Mouse (Mus musculus) hindbrain, postnatal 0 days (tissue): ENCODE data around the gene Spag4. TPM values are rescaled to one million over a fixed set of nuclear protein-coding genes. Genes with fewer than 3 reads are reported as not detected.

Source experiments
- ATAC-seq: fragments of 200-750 bp; cut with Nextera tagmentation; 2 replicates; pipeline ENCODE4 v1.8.0; 2017; ENCODE audit warnings: mild to moderate bottlenecking, moderate TSS enrichment, moderate library complexity
- DNase-seq: peaks from one replicate; pipeline ENCODE4 v3.0.0-alpha.2; 2015; ENCODE audit warnings: low spot score
- H3K27ac ChIP-seq: fragments of 300-500 bp; sonication (generic); 2 replicates; pipeline ENCODE4 v1.5.1; 2014; ENCODE audit warnings: mild to moderate bottlenecking
- H3K27me3 ChIP-seq: fragments of 300-500 bp; sonication (generic); 2 replicates; pipeline ENCODE4 v1.6.1; 2014; ENCODE audit warnings: low read length, mixed read lengths; ENCODE audit not compliant: insufficient read depth
- H3K36me3 ChIP-seq: fragments of 300-500 bp; sonication (generic); 2 replicates; pipeline ENCODE4 v1.6.1; 2014; ENCODE audit warnings: low read length, mixed read lengths; ENCODE audit not compliant: insufficient read depth
- H3K4me1 ChIP-seq: fragments of 300-500 bp; sonication (generic); 2 replicates; pipeline ENCODE4 v1.6.1; 2014; ENCODE audit warnings: antibody characterized with exemption, low read length, mixed read lengths; ENCODE audit not compliant: insufficient read depth
- H3K4me2 ChIP-seq: fragments of 300-500 bp; sonication (generic); 2 replicates; pipeline ENCODE4 v1.6.1; 2014; ENCODE audit warnings: low read depth, mild to moderate bottlenecking, low read length, moderate library complexity, mixed read lengths
- H3K4me3 ChIP-seq: fragments of 300-500 bp; sonication (generic); 2 replicates; pipeline ENCODE4 v1.5.1; 2014; ENCODE audit warnings: low read length
- H3K9ac ChIP-seq: fragments of 300-500 bp; sonication (generic); replicated peaks from 2 replicates; pipeline ENCODE4 v1.6.1; 2014; ENCODE audit warnings: mild to moderate bottlenecking, low read length, moderate library complexity, mixed read lengths
- H3K9me3 ChIP-seq: fragments of 300-500 bp; sonication (generic); 2 replicates; pipeline ENCODE4 v1.6.1; 2016; ENCODE audit warnings: low read length, mixed read lengths
- CTCF ChIP-seq: IDR thresholded peaks from 2 replicates; pipeline ENCODE4 v1.5.1; 2016; ENCODE audit warnings: antibody characterized with exemption, control low read depth, low read depth
- WGBS: fragments of 180-500 bp; shearing (Covaris S2); extraction: QIAGEN DNeasy Blood & Tissue Kit; methylation state at CpG from one replicate; pipeline ENCODE4 v1.1.7; 2014; 5-methylcytosine and 5-hydroxymethylcytosine counted together
- polyA plus RNA-seq: library from polyadenylated mRNA; unstranded; fragments of >200 nt; fragmentation: Nextera tagmentation; extraction: Ambion mirVana; gene quantifications from 2 replicates; pipeline ENCODE4 v1.2.1, GENCODE M21; 2015
- total RNA-seq: library from RNA; depleted of rRNA; stranded (reverse); fragments of >200 nt; gene quantifications from 2 replicates; pipeline ENCODE4 v1.2.3, GENCODE M21; 2014; rRNA removed

Spag4 gene
- 7.9 and 18.5 TPM in 2 replicates for total RNA-seq
- 8.3 and 8.7 TPM in 2 replicates for polyA plus RNA-seq

GRCm38 (mm10) chr2:156065099-156066041 is at the start of gene Spag4:
TSS of gene Spag4 (plus strand) at chr2:156065175.
- Histone ChIP-seq H3K9me3 (no peaks in the 10 kb centered on the region), H3K36me3 (peaks cover 19% of the 10 kb centered on the region; the same call in 1 of the 2 replicates), H3K4me2 (peak within 1 kb of the TSS; percentile 81), H3K4me1 (peaks cover 10% of the 10 kb centered on the region; the same call in 1 of the 2 replicates), H3K27me3 (no peaks in the 10 kb centered on the region), H3K9ac (peak within 1 kb of the TSS; percentile 66), H3K4me3 (peak within 1 kb of the TSS; percentile 61), H3K27ac (peak within 1 kb of the TSS; percentile 78)
- ATAC-seq (peak; percentile 83), DNase-seq (peak; percentile 80)
- TF ChIP-seq CTCF, result no peak
- WGBS, result under 1% methylated on average over 61 of the region's 81 CpGs

- no peak for TF ChIP-seq CTCF
- no peak for ATAC-seq
- Histone ChIP-seq H3K36me3 (peaks cover 57% of the 10 kb centered on the region), H3K9ac (no peak overlapping the region), H3K9me3 (no peaks in the 10 kb centered on the region), H3K4me3 (no peak overlapping the region), H3K4me2 (no peak overlapping the region), H3K4me1 (no peaks in the 10 kb centered on the region), H3K27me3 (no peaks in the 10 kb centered on the region), H3K27ac (no peak overlapping the region)
- no peak for DNase-seq
- WGBS, result 92% methylated on average over 3 of the region's 3 CpGs
These were observed 46.9 kb upstream of the Spag4 start for GRCm38 (mm10) chr2:156018106-156018505.

- H3K4me3 ChIP-seq, result no peak overlapping the region
- no peak overlapping the region for H3K9ac ChIP-seq
- no peak overlapping the region for H3K27ac ChIP-seq
- TF ChIP-seq CTCF, result no peak
- no peak for DNase-seq
- 93% methylated on average over 8 of the region's 8 CpGs for WGBS
- H3K27me3 ChIP-seq, result no peaks in the 10 kb centered on the region
- H3K36me3 ChIP-seq, result peaks cover 31% of the 10 kb centered on the region; the same call in 1 of the 2 replicates
- H3K9me3 ChIP-seq, result no peaks in the 10 kb centered on the region
- no peak for ATAC-seq
- no peak overlapping the region for H3K4me2 ChIP-seq
- H3K4me1 ChIP-seq, result no peaks in the 10 kb centered on the region
These were observed 43.8 kb upstream of the Spag4 start for GRCm38 (mm10) chr2:156021219-156021618.

GRCm38 (mm10) chr2:156021765-156022164 is 43.2 kb upstream of the Spag4 start:
- ATAC-seq (no peak), DNase-seq (no peak)
- H3K4me2 ChIP-seq, result no peak overlapping the region
- no peaks in the 10 kb centered on the region for H3K27me3 ChIP-seq
- H3K36me3 ChIP-seq, result peaks cover 26% of the 10 kb centered on the region; the same call in 1 of the 2 replicates
- no peak overlapping the region for H3K27ac ChIP-seq
- no peak overlapping the region for H3K9ac ChIP-seq
- WGBS, result 81% methylated on average over 2 of the region's 2 CpGs
- H3K4me1 ChIP-seq, result no peaks in the 10 kb centered on the region
- TF ChIP-seq CTCF, result no peak
- no peaks in the 10 kb centered on the region for H3K9me3 ChIP-seq
- H3K4me3 ChIP-seq, result no peak overlapping the region

GRCm38 (mm10) chr2:156025482-156025881 is 39.5 kb upstream of the Spag4 start:
- no peak for TF ChIP-seq CTCF
- no peak overlapping the region for H3K4me2 ChIP-seq
- H3K9me3 ChIP-seq, result no peaks in the 10 kb centered on the region
- H3K4me3 ChIP-seq, result no peak overlapping the region
- H3K27ac ChIP-seq, result no peak overlapping the region
- H3K27me3 ChIP-seq, result no peaks in the 10 kb centered on the region
- DNase-seq (peak; percentile 31), ATAC-seq (no peak)
- H3K9ac ChIP-seq, result no peak overlapping the region
- H3K4me1 ChIP-seq, result no peaks in the 10 kb centered on the region
- H3K36me3 ChIP-seq, result no peaks in the 10 kb centered on the region

- no peaks in the 10 kb centered on the region for H3K9me3 ChIP-seq
- no peak for TF ChIP-seq CTCF
- DNase-seq (no peak), ATAC-seq (no peak)
- no peak overlapping the region for H3K4me2 ChIP-seq
- no peaks in the 10 kb centered on the region for H3K4me1 ChIP-seq
- H3K27me3 ChIP-seq, result no peaks in the 10 kb centered on the region
- no peak overlapping the region for H3K9ac ChIP-seq
- no peak overlapping the region for H3K4me3 ChIP-seq
- no peak overlapping the region for H3K27ac ChIP-seq
- 89% methylated on average over 3 of the region's 3 CpGs for WGBS
- no peaks in the 10 kb centered on the region for H3K36me3 ChIP-seq
These were observed 25.6 kb upstream of the Spag4 start for GRCm38 (mm10) chr2:156039390-156039789.

GRCm38 (mm10) chr2:156042903-156043302 is 22.1 kb upstream of the Spag4 start:
- H3K27me3 ChIP-seq, result no peaks in the 10 kb centered on the region
- no peaks in the 10 kb centered on the region for H3K4me1 ChIP-seq
- no peak for DNase-seq
- no peak for TF ChIP-seq CTCF
- no peaks in the 10 kb centered on the region for H3K36me3 ChIP-seq
- ATAC-seq, result no peak
- H3K27ac ChIP-seq, result no peak overlapping the region
- H3K4me3 ChIP-seq, result no peak overlapping the region
- no peak overlapping the region for H3K4me2 ChIP-seq
- 81% methylated on average over 8 of the region's 8 CpGs for WGBS
- H3K9me3 ChIP-seq, result no peaks in the 10 kb centered on the region
- H3K9ac ChIP-seq, result no peak overlapping the region
